Mouse (Mus musculus) layer of hippocampus, postnatal 14 days (tissue): ENCODE measurements at regions not wholly inside any gene's neighbourhood (a gene's known extent, or its start where the extent isn't known, plus 50 kb on each side); places are given as distances from the start of the nearest gene placed in this dataset.

Source experiments
- DNase-seq, 2 experiments: peaks; one replicate each; pipeline ENCODE4 v3.0.0; 2021 to 2022; ENCODE audit warnings: low spot score in 2 of 2, mixed read lengths in 1 of 2

- DNase-seq = no peak
Measured at GRCm38 (mm10) chr3:64898610-64899009, 54.0 kb upstream of the Vmn2r7 start.

DNA sequence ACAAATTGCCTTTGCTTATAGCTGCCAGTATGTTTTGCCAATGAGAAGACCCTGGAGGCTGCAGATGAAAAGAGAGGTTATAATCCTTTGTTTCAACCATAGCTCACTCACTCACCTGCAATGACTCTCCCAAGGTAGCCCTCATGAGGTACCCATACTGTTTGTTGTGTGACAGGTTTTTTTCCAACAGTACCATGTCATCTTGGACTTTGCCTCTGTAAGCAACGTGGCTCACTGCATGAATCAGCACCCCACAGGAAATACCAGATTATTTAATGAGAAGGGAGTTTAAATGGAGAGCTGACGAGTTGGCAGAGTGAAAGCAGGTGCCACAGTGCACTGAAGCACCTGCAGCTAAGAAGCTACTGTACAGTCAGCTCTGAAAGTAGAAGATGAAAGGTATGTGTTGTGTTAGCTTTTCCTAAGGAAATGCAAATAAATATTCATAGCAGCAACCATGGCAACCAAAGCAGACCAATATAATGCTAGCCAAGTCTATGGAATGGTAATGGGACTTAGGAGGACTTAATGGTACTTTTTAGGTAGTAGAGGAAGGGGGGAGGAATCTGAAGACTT, 56.8 kb upstream of the Vmn2r7 start:
- no peak for DNase-seq

- peak in 1 of 2 experiments; percentile 4 for DNase-seq
Measured at GRCm38 (mm10) chr3:64949307-64949706, 104.7 kb upstream of the Vmn2r7 start.

DNA sequence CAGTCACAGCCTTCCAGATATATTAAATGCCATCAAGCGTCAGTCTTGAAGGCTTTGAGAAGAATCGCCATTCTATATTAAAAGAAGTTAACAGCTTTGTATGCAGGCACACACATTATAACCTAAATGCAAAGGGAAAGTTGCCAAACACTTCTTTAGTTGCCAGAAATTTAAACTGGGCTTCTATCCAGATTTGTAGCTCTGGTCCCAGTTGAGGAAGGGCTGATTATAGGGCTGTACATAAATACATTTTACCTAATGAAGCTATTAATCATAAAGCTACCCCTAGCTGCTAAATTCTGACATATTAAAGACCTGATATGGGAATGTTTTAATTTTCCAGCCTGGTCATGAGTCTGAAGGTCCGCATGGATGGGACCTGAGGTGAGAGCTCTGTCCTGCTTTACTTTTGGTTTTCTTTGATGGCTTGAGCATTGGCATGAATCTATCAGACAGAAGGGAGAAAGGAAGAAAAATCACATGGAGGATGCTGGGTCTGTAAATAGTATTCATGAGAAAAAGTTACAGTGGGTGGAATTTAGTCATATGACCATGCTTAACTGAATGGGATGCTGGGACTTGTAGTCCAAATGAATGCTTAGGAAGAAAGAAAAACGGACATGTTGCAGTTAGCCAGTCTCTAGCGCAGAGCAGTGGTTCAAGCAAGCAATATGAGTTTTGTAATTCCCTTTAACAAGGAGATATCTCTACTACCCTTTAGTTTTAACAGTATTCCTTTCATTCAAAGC, 120.3 kb upstream of the Vmn2r7 start:
- peak in 1 of 2 experiments; percentile 56 for DNase-seq

- peak; percentile 45 to 71 for DNase-seq
Measured at GRCm38 (mm10) chr3:64965416-64965980, 120.9 kb upstream of the Vmn2r7 start.

DNA sequence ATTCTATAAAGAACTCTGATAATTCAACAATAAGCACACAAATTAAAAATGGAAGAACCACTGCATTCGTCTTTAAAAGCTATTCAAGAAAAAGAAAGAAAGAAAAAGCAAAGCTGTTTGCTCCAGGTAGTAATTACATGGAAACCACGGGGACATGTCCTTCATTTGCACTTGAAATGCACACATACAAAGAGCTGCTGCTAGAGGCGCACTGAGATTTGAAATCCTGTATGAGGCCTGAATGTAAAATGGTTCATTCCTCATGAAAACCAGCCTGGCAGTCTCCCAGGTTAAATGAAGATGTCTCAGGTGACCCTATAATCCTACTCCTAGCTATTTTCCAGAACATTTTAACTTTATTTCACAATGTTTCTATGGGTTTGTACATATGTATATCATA, 123.7 kb upstream of the Vmn2r7 start:
- no peak for DNase-seq

GRCm38 (mm10) chr3:64984369-64984768, 124.8 kb upstream of the Kcnab1 start:
- DNase-seq = peak in 1 of 2 experiments; percentile 48

DNA sequence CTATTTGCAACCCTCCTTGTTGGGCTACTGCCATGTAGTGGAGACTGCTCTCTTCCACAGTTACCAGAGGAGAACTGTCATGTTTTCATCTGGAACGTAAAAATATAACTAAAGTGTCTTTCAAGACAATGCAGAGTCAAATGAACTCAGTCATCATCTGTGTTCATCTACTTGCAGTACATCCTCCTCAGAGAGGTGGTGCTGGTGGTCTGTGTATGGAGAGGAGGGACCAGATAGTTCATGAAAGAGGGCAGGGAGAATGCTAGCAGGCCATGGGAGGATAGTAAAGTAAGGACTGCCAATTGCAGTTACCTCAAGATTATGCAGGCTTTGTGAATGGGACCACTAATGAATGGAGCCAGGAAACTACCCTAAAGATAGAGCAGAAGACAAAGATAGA, 121.5 kb upstream of the Kcnab1 start:
- peak; percentile 29 to 38 for DNase-seq

- no peak for DNase-seq
Measured at GRCm38 (mm10) chr3:64996451-64996850, 112.7 kb upstream of the Kcnab1 start.

DNA sequence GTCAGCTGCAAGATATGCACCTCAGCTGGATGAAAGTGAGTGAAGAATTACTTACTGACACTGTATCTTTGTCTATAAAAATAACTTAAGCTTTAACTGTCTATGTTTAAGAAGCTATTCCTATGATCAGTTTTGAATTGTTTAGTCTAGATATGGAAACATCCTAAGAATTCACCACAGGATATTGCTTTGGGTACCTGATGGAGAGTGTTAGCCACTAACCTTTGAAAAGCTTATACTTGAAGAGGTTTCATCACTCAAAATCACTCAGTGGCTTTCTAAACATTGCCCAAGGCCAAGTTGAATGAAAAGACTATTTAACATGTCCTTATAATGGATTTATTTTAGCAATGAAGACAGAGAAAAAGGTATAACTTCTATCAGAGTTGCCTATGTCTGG, 111.6 kb upstream of the Kcnab1 start:
- no peak for DNase-seq

GRCm38 (mm10) chr3:65001131-65001530, 108.1 kb upstream of the Kcnab1 start:
- no peak for DNase-seq

- DNase-seq = no peak
Measured at GRCm38 (mm10) chr3:65002578-65002977, 106.6 kb upstream of the Kcnab1 start.

- DNase-seq = no peak
Measured at GRCm38 (mm10) chr3:65006127-65006526, 103.1 kb upstream of the Kcnab1 start.

- no peak for DNase-seq
Measured at GRCm38 (mm10) chr3:65006565-65006964, 102.6 kb upstream of the Kcnab1 start.

DNA sequence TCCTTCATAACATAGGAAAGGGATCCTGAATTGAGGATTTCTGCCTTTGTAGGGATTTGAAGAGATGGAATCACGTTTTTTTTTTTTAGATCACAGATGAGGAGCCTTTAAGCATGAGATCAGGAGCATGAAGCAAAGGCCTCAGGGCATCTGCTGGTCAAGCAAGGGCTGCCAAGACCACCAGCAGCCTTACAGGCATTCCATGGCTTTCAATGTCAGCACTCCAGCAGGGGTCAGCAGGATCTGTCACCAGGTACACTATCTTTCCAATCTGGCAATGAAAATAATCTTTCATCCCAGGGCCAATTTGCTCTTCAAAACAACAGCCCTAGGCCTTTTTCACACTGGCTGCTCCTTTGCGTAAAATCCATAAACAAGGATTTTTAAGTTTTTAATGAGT, 85.3 kb upstream of the Kcnab1 start:
- no peak for DNase-seq

GRCm38 (mm10) chr3:65037626-65038025, 71.6 kb upstream of the Kcnab1 start:
- no peak for DNase-seq

DNA sequence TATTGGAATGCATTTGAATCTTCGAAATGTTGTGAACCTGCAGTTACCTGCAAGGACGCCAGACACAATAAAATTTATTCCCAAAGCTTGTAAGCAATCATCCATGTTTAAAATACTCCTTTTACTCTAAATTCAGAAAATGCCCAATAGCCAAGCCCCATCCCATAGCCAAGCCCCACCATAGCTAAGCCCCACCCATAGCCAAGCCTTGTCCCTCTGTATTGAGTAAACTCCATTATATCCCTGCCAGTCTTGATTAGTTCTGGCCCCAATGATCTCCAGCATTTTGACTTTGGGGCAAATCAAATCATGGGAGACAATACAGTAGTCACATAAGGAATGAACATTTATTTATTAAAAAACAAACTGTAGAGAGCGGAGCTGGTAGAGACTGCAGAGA, 61.3 kb upstream of the Kcnab1 start:
- DNase-seq = no peak

GRCm38 (mm10) chr3:65055401-65055800, 53.8 kb upstream of the Kcnab1 start:
- no peak for DNase-seq
